Mouse (Mus musculus): ENCODE results near the gene Agl.
"Not testable (repeated sequence)": the region's sequence is repeated elsewhere in the genome, so short reads cannot be mapped to it uniquely, and the experiment has no call there.

Gene Agl

GRCm38 (mm10) chr3:116747648-116748047 lies 60.3 kb downstream of the Agl start:
- not testable (repeated sequence) for DNase-seq (ENCODE audit: low spot score)

DNA sequence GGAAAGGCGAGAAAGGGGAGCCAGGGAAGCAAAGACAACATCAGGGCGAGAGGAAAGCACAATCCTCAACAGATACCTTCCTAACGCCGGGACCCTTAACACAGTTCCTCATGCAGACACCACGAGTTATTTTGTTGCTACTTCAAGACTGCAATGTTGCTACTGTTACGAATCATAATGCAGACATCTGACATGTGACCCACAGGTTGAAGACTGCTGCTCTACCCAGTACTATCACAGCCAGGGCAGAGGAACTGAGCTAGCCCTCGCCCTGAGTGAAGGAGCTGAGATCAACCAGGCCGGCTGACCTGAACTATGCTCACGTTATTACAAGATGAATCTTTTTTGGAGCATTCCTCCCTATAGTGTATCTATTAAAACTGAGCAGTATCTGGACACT lies 67.0 kb downstream of the Agl start:
- no peak for DNase-seq (ENCODE audit: low spot score)

- no peak for DNase-seq (ENCODE audit: low spot score)
These were observed 67.9 kb downstream of the Agl start for GRCm38 (mm10) chr3:116740106-116740505.

DNA sequence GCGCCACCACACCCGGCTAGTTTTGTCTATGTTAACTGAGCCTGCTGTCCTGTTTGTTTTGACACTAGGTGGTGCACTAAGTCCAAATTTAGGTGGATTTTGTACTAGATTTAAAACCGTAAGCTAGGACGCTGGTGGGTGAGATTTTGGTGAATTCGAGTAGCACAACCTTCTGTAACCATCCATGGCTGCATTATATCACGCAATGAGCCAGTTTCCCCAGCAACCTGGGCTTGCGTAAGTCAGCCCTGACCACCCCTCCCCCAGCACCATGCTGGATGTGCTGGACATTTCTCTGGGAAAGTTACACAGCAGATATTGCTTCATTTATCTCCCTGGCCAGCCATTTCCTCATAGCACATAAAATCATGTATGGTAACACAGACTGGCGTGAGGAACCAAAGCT lies 70.6 kb downstream of the Agl start:
- no peak for DNase-seq (ENCODE audit: low spot score)

DNA sequence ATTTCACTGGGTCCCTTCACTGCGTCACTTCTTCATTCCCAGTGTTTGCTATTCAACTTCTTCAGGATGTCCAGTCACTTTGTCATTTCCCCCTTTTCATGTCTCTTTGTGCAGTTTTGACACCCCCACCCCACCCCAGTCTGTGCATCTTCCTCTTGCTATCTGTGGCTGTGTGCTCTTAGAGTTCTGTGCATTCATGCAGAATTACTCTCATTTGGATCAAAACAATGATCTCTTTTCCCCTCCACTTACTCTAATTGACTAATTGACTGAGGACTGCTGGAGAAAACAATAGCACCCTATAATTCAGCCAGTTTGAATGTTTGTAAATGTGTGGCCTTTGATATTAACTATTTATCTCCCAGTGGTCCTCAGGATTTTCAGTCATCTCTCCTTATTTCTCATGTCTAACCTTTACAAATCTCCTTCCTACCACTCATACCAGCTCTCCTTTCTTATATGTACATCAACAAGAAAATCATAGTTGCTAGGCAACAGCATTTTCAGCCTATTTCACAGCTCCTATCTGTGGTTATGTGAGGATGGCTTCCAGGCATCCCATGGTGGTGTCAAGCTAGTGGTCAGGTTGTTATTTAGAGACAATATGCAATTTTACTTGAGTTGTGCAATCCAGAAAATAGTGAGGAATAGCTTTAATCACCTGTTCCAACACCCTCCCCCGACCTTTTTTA lies 78.3 kb downstream of the Agl start:
- DNase-seq (ENCODE audit: low spot score) = no peak

DNA sequence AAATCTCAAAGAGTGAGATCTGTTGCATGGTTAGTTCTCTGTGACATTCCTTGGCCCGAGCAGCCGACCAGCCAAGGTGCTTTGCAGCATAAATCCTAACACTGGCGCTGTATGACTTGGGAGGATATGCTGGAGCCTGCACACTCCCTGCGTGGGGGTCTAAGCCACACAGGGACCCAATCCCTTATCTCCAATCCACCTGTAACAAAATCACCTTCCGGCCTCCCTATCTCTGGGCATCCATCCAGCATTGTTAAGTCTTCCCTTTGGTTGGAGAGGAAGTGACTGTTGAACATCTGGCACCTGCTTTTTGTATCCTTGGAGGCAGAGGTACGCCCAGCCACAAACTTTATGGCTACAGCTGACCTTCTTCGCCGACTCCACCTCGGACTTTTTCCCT lies 81.2 kb downstream of the Agl start:
- no peak for DNase-seq (ENCODE audit: low spot score)

GRCm38 (mm10) chr3:116723496-116724481 lies 84.2 kb downstream of the Agl start:
- DNase-seq (ENCODE audit: low spot score) = no peak

- no peak for DNase-seq (ENCODE audit: low spot score)
These were observed 85.0 kb downstream of the Agl start for GRCm38 (mm10) chr3:116722980-116723379.

DNA sequence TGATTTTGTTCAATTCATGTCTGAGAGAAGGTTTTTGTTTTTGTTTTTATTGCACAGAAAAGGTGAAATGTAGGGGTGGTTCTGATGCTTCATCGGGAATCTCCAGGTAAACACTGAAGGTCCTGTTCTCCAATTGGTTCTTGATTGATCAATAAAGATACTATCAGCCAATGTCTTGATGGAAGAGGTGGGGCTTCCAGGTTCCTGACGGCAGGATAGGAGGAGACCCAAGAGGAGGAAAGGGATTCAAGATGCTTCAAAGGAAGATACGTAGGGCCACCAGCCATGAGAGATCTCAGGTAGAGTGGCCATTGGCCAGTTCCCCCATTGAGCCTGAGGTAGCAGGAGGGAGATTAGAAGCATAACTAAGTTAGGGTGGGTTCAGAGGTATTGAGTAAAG lies 89.0 kb downstream of the Agl start:
- DNase-seq (ENCODE audit: low spot score) = no peak

DNA sequence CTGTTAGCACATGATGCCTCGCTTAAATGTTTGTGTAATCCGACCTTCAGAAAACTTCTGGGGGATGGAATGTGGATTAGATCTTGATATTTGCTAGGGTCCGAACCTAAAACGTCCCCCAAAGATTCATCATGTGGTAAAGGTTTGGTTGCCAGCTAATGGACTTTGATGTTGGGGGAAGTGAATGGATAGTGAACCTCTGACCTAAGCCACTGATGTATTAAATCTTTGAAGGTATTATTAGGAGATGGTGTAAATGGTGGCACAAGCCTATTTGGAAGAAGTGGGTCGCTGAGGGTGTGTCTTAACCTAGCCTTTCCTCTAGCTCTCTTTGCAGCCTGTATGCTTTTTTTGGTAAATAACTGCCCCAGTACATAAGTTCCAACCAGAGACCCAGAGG lies 94.9 kb downstream of the Agl start:
- DNase-seq (ENCODE audit: low spot score) = no peak

- DNase-seq (ENCODE audit: low spot score) = no peak
These were observed 95.5 kb downstream of the Agl start, which contains the start of gene Slc35a3 for GRCm38 (mm10) chr3:116712436-116712881. Slc35a3 (minus strand) TSS chr3:116712831.

DNA sequence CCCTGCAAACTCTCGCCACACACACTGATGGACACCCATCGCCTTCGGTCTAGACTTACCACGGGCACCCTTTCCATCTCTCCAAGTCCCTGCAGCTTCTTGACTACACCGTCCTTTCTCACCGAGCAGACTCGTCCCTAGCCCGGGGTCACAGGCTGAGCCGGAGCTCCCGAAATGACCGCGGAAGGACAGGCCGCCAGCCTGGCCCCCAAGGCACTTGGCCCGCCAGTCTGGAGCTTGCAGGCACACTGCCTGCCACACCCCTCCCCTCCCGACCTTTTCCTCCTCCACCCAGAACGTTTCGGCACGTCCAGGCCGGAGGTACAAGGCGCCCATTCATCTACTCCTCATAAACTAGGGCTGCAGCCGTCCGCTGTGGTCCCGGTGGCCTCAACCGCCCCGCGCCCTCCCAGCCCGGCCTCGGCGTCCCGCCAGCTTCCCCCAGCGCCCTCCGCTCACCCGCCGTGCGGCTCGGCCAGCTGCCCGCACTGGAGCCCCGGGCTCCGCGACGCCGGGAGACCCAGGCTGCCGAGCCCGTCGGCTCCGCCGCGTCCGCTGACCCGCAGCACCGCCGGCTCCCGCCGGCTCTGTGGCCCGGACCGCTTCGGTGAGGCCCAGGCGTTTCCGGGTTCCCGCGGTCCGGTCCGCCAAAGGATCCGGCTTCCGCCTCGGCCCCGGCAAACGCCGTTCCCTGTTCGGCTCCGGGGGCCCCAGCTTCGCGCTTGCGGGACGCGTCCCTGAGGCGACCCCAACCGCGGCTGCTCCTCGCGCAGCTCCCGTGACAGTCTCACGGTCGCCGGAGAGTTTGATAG lies 96.1 kb downstream of the Agl start:
- DNase-seq (ENCODE audit: low spot score) = peak; percentile 55

DNA sequence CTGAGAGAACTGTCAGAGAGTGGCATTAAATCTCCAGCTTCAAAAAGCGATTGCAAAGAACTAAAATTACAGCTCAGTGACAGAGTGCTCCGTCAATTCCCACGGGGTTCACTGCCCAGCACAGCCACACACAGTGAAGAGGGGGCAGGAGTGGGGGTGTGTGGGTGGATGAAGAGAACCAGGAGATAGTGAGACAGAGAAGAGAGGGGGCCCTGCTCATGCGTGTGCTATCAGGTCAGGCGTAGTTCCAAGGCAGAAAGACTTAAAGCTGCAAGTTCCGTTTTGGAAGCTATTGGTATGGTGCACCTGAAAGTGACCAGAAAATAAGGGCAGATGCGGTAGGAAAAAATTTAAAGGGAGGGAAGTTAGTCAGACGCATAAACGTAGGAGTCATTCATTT lies 97.0 kb downstream of the Agl start:
- DNase-seq (ENCODE audit: low spot score) = no peak

- no peak for DNase-seq (ENCODE audit: low spot score)
These were observed 102.2 kb downstream of the Agl start for GRCm38 (mm10) chr3:116705637-116706204.

- no peak for DNase-seq (ENCODE audit: low spot score)
These were observed 104.1 kb downstream of the Agl start for GRCm38 (mm10) chr3:116703835-116704234.

DNA sequence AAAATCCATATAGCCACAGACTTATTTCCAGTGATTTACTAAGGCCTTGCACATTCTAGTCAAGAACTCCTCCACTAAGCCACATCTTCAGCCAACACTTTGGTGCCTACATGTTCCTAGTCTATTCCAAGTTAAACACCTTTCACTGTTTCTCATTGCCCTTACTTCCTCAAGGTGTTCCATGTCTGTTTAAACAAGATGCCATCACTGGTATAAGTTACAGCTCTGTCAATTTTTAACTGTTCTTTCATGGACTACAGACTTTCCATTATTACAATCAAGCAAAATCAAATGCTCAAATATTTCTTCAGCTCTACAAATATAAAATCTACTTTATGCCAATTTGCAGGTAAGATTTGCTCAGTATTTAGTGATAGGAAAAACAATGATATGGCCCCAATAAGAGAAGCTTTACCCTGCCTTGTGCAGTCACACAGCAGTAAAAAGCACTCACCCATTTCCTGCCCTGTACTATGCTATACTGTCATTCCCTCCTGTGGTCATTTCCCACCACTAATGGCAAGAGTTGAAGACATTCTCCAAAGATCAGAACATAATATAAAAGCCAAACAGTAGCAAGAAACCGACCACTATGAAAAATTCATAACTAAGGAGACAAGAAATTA lies 105.2 kb downstream of the Agl start:
- no peak for DNase-seq (ENCODE audit: low spot score)

DNA sequence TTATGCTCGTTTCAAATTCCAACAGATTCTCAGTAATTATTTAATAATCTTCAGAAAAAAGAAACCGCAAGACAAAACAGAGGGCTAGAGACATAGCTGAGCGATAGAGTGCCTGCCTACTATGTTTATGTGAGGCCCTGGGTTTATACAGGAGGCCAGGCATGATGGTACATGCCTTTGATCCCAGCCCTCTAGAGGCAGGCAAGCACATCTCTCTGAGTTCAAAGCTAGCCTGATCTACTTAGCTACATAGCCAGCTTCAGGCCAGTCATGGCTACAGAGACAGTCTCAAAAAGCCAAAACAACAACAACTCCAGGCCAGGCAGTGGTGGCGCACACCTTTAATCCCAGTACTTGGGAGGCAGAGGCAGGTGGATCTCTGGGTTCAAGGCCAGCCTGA lies 106.4 kb downstream of the Agl start:
- DNase-seq (ENCODE audit: low spot score) = no peak

DNA sequence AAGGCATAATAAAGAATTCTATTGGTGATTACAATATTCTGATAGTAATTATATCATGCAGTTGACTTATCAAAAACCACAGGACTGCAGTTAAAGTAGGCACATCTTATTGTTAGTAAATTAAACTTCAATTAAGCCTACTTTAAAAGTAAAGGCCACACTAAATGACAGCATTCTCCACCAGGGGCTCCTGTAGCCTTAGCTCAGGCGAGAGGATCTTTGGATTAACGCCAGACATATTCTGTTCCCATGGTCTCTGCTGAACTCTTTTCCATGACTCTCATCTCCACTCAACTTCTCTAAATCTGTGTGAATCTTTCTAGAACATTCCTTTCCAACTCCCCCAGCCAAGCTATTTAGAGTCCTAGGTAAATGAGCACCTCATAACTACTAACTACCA lies 109.2 kb downstream of the Agl start:
- no peak for DNase-seq (ENCODE audit: low spot score)

DNA sequence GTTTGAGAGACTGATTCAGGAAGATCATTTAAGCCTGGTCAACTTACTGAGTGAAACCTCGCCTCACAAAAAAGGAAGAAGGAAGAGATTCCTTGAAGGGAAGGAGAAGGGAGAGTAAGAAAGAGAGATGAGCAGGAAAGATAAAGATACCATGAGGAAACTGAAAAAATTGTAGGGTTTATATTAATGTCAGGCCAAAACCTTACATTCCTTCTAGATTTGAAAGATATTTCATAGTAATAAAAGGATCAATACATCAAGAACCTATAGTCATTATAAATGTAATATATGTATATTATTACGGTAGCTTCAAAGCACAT lies 112.3 kb downstream of the Agl start:
- no peak for DNase-seq (ENCODE audit: low spot score)

DNA sequence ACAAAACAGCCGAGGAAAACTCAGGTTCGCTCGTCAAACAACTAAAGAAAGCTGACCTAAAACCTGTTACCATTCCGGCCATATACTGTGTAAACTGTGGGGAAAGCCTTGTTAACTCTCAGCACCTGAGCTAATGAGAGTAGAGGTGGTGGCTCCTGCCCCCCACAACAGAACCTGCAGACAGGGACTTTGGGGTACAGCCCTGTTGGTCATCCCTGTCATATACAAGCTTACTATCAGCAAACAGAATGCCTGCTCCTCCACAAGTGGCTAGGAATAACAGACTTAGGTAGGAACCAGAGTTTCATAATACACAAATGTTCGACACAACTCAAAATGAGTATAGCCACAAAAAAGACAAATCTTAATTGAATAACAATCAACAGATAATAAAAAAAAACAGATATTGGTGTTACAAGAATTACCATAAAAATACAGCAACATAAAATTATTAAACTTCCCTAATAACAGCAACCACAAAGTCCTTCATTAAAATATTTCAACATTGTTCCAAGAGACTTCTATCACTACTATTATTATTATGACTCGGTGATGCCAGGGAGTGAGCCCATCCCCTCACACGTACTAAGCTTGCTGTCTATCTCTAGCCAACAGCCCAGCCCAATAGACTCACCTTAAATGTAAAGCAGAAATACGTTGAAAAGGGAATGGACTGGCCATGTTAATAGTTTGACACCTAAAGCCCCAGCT lies 112.9 kb downstream of the Agl start:
- DNase-seq (ENCODE audit: low spot score) = no peak

- no peak for DNase-seq (ENCODE audit: low spot score)
These were observed 113.7 kb downstream of the Agl start for GRCm38 (mm10) chr3:116694312-116694711.

Data from left cerebral cortex, adult 11 months (tissue).